Mouse (Mus musculus) liver, postnatal 0 days (tissue): ENCODE measurements around the gene Pde10a.

Experiments
- CTCF ChIP-seq: sonication (generic); IDR thresholded peaks from 2 replicates; pipeline ENCODE4 v1.5.1; 2016; ENCODE audit warnings: antibody characterized with exemption, low read depth
- EP300 ChIP-seq: IDR thresholded peaks from 2 replicates; pipeline ENCODE4 v1.6.1; 2016; ENCODE audit warnings: antibody characterized with exemption, low read depth, mild to moderate bottlenecking

DNA sequence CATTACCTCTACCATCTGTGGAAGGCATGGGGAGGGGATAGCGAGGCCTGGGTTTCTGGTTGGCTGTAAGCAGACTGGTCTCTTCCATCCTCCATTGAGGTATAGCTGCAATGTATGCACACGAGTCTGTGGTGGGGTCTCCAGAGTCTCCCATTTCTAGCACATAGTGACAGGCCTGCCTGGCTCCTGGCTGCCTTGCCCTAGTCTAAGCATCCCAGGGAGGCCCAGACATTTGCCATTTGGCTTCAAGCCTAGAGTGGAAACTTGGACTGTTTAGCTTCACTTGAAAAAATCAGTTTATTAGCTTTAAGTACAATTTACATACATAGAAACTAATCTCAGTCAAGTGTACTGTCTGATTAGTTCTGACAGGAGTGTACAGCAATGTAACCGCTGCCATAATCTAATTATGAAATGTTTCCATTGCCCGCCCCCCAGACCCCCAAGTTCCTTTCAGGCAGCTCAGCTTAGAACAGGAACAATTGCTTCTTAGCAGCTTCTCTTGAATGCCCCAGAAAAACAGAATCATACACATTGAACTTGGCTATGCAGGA is 25.5 kb upstream of the Pde10a start:
- TF ChIP-seq CTCF (no peak), EP300 (no peak)
